Mouse (Mus musculus) midbrain, embryonic 15.5 days (tissue): ENCODE measurements around the gene Hist1h2br. TPM values are rescaled to one million over a fixed set of nuclear protein-coding genes. Genes with fewer than 3 reads are reported as not detected.
A peak's percentile ranks its signal among the peaks of the same experiment; 100 is the strongest.
"Not testable (repeated sequence)": the region's sequence is repeated elsewhere in the genome, so short reads cannot be mapped to it uniquely, and the experiment has no call there.

ENCODE experiments used
- ATAC-seq: fragments of 200-750 bp; cut with Nextera tagmentation; replicated peaks from 2 replicates; pipeline ENCODE4 v1.8.0; 2017; ENCODE audit warnings: moderate TSS enrichment
- H3K27ac ChIP-seq: fragments of 300-500 bp; sonication (generic); 2 replicates; pipeline ENCODE4 v1.5.1; 2015; ENCODE audit warnings: mild to moderate bottlenecking, inconsistent platforms
- H3K27me3 ChIP-seq: fragments of 300-500 bp; sonication (generic); replicated peaks from 2 replicates; pipeline ENCODE4 v1.6.1; 2015; ENCODE audit warnings: inconsistent platforms
- H3K36me3 ChIP-seq: fragments of 300-500 bp; sonication (generic); replicated peaks from 2 replicates; pipeline ENCODE4 v1.6.1; 2015; ENCODE audit warnings: inconsistent platforms
- H3K4me1 ChIP-seq: fragments of 300-500 bp; sonication (generic); 2 replicates; pipeline ENCODE4 v1.6.1; 2015; ENCODE audit warnings: inconsistent platforms
- H3K4me2 ChIP-seq: fragments of 300-500 bp; sonication (generic); 2 replicates; pipeline ENCODE4 v1.6.1; 2015; ENCODE audit warnings: inconsistent platforms, mild to moderate bottlenecking, moderate library complexity
- H3K4me3 ChIP-seq: fragments of 300-500 bp; sonication (generic); 2 replicates; pipeline ENCODE4 v1.5.1; 2015; ENCODE audit warnings: mild to moderate bottlenecking, inconsistent platforms
- H3K9ac ChIP-seq: fragments of 300-500 bp; sonication (generic); 2 replicates; pipeline ENCODE4 v1.6.1; 2015; ENCODE audit warnings: mild to moderate bottlenecking, inconsistent platforms
- H3K9me3 ChIP-seq: fragments of 300-500 bp; sonication (generic); 2 replicates; pipeline ENCODE4 v1.6.1; 2016; ENCODE audit warnings: inconsistent platforms
- WGBS: fragments of 180-500 bp; shearing (Covaris S2); methylation state at CpG from one replicate; pipeline ENCODE4 v1.1.7; 2015; ENCODE audit warnings: mixed read lengths; 5-methylcytosine and 5-hydroxymethylcytosine counted together
- polyA plus RNA-seq: library from polyadenylated mRNA; unstranded; fragments of >200 nt; fragmentation: Nextera tagmentation; extraction: Ambion mirVana; gene quantifications from 2 replicates; pipeline ENCODE4 v1.2.1, GENCODE M21; 2015

Hist1h2br gene
- polyA plus RNA-seq, 1 experiment from 2014 or later, result 4.0 TPM

DNA sequence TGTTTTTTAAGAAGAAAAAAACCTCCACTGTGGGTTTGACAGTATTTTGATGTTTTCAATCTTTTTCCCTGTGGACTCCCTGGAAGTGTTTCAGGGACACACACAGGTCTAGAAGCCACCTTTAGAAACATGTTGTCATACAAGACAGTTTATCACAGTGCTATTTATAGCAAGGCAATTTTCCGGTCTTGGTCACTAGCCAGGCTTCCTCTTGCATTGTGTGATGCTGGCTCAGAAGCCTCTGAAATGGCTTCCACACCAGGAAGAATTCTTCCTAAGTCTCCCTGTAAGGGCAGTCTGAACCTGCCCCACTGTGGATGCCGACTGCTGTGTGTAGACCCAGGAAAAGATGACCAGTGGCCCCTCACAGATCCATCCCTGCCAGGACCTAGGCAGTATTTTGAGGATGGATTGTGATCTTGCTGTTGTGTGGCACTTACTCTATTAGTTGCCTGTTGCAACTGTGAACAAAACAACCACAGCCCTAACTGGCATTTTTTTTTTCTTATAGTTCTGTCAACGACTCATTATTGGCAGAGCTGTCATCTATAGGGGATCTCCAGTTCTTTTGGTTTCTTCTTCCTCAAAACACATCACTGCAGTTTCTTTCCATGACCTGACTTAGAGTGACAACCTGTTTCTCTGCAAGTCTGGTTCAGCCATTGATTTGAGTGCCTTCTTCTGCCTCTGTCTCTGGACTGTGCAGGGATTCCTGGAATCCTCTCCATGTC, 18.8 kb downstream of the Hist1h2br start:
- H3K4me2 ChIP-seq, result no peak overlapping the region
- H3K27me3 ChIP-seq, result no peaks in the 10 kb centered on the region
- no peak overlapping the region for H3K4me3 ChIP-seq
- no peak for ATAC-seq
- H3K36me3 ChIP-seq, result no peaks in the 10 kb centered on the region
- H3K27ac ChIP-seq, result no peak overlapping the region
- H3K9ac ChIP-seq, result no peak overlapping the region
- no peaks in the 10 kb centered on the region for H3K9me3 ChIP-seq
- no peaks in the 10 kb centered on the region for H3K4me1 ChIP-seq
- WGBS, result 67% methylated on average over 3 of the region's 3 CpGs

DNA sequence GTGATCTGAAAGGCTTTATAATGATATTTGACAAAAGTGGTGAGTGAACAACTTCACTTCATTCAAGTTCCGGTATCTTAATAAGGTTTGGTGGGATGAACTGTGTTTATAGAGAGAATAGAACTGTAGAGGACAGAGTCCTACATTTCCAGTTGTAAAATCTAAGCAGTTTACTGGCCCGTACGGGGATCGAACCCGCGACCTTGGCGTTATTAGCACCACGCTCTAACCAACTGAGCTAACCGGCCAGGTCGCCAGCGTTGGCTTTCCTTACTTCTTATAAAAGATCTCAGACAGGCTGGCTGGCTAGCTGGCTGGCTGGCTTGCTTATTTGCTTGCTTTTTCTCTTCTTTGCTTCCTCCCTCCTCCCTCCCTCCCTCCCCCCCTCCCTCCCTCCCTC, 21.6 kb downstream of the Hist1h2br start:
- peak; percentile 90 for ATAC-seq
- H3K9ac ChIP-seq, result no peak overlapping the region
- 2% methylated on average over 11 of the region's 11 CpGs for WGBS

DNA sequence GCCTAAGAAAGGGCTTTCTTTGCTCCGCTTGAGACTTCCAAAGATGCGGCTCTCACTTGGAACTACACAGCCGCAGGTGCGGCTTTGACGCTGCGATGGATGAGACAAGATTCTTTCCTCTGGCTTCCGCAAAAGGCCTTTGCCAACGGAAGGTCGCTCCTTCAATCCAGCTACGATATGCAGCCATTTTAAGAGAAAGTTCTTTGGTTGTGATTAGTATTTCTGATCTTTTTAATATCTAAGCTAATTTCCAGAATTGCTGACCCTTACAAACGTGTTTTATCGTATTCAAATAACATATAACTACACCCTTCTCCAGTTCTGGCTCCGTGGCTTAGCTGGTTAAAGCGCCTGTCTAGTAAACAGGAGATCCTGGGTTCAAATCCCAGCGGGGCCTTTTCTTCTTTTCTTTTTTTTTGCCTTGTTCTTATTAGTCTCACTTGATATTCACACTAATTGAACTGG, 22.2 kb downstream of the Hist1h2br start:
- Histone ChIP-seq H3K9ac (peak overlapping the region; percentile 31; the same call in 1 of the 2 replicates), H3K4me1 (no peaks in the 10 kb centered on the region), H3K27ac (peak overlapping the region; percentile 53; the same call in 1 of the 2 replicates), H3K36me3 (no peaks in the 10 kb centered on the region), H3K27me3 (no peaks in the 10 kb centered on the region), H3K9me3 (no peaks in the 10 kb centered on the region), H3K4me2 (peak overlapping the region; percentile 47), H3K4me3 (peak overlapping the region; percentile 43)
- ATAC-seq, result peak; percentile 61; the same call in 1 of the 2 replicates
- WGBS, result 1% methylated on average over 15 of the region's 15 CpGs

More for the DNA sequence above, 21.6 kb downstream of the Hist1h2br start:
- no peaks in the 10 kb centered on the region for H3K36me3 ChIP-seq
- peak overlapping the region; percentile 43 for H3K4me3 ChIP-seq
- no peak overlapping the region for H3K27ac ChIP-seq
- no peaks in the 10 kb centered on the region for H3K27me3 ChIP-seq
- H3K4me2 ChIP-seq, result peak overlapping the region; percentile 47
- H3K9me3 ChIP-seq, result no peaks in the 10 kb centered on the region
- no peaks in the 10 kb centered on the region for H3K4me1 ChIP-seq

DNA sequence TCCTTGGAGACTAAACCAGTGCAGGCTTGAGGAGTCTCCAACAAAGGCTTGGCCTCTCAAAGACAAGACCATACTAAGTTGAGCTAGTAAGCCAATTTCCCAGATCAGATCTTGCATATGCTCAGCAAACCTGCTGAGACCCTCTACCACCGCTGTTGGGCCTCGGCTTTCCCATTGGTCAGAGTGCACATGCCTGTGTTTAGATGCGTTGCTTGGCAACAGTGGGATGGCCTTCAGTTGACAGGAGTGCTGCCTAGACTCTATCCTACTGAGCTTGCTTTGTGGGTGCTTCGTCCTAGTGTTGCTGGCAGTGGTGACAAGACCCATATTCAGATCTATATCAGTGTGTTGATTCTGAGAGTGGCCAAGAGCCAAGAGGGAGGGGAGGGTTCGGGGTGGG, 28.1 kb downstream of the Hist1h2br start:
- Histone ChIP-seq H3K4me1 (no peaks in the 10 kb centered on the region), H3K4me3 (no peak overlapping the region), H3K9me3 (no peaks in the 10 kb centered on the region), H3K27me3 (no peaks in the 10 kb centered on the region), H3K36me3 (no peaks in the 10 kb centered on the region), H3K27ac (no peak overlapping the region), H3K9ac (no peak overlapping the region), H3K4me2 (no peak overlapping the region)
- WGBS, result 15% methylated on average over 5 of the region's 5 CpGs
- no peak for ATAC-seq

DNA sequence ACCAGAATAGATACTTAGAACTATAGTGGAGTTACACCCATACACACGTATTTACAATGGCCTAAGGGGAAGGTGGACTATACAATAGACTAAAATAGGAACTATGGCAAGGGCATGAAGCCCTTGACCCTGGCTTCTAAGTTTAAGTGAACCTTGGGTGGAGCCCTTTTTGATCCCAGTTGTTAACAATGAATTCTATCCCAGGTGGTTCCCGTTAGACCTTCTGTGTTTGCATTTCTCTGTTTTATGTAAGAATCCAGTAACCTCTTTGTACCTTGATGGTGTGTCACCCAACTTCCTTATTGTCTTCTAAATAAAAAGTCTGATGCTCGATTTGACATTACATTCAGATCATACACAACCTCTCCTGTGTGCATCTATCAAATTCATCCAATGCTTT, 32.0 kb downstream of the Hist1h2br start:
- H3K4me1 ChIP-seq, H3K4me3 ChIP-seq, H3K27ac ChIP-seq, H3K4me2 ChIP-seq, H3K9ac ChIP-seq, H3K27me3 ChIP-seq, H3K9me3 ChIP-seq, ATAC-seq, H3K36me3 ChIP-seq: not testable (repeated sequence)
- WGBS, result 81% methylated on average over 3 of the region's 3 CpGs

DNA sequence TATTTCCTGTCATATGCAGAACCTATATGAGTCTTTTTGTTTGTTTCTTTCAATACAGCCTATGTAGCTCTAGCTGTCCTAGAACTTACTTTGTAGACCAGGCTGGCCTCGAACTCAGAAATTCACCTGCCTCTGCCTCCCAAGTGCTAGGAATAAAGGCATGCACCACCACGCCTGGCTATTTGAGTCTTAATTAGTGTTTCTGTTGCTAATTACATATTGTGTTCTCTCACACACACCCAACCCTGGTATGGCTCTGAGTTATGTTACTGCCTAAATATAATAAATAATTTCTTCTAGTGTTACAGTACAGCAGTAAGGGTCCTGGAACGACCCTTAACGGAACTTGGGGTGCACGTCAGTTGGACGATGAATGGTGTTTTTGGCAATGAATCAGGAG, 47.2 kb downstream of the Hist1h2br start:
- no peak overlapping the region for H3K27ac ChIP-seq
- H3K27me3 ChIP-seq, result 0 out of 2 replicates have a peak, but pooled peaks cover 11% of the 10 kb centered on the region
- H3K36me3 ChIP-seq, result no peaks in the 10 kb centered on the region
- no peaks in the 10 kb centered on the region for H3K4me1 ChIP-seq
- no peak overlapping the region for H3K9ac ChIP-seq
- no peaks in the 10 kb centered on the region for H3K9me3 ChIP-seq
- no peak for ATAC-seq
- no peak overlapping the region for H3K4me2 ChIP-seq
- H3K4me3 ChIP-seq, result no peak overlapping the region
- 92% methylated on average over 6 of the region's 6 CpGs for WGBS

DNA sequence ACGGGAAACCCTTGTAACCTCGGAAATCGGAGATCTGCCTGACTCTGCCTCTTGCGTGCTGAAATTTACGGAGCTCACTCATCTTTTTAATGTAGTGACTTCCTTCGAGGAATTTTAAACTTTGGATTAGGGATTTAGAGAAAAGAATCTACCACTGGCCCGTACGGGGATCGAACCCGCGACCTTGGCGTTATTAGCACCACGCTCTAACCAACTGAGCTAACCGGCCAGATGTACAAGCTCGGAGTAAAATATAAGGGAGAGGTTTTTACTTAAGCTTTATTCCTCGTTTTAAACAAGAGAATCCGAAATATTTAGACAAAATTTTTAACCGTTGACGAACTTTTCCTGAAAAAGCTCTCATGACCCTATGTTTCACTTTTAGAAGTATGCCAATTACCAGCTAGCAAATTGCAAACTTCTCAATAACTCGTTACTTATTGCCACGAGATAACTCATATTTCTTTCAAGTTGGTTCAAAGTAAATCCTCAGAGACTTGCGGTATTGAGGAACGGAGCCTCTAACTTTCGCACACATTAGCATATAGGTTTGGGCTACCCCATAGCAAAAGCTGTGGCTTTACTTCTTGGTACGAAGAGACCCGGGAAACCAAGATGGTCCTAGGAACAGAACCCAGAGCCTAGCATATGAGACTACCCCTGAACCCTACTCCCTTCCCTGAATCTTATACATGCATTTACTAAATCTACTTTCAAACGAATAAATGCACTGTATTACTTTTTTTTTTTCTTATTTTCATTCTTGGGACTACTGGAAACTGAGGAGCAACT, 48.5 kb downstream of the Hist1h2br start:
- H3K9ac ChIP-seq, result no peak overlapping the region
- no peak for ATAC-seq

DNA sequence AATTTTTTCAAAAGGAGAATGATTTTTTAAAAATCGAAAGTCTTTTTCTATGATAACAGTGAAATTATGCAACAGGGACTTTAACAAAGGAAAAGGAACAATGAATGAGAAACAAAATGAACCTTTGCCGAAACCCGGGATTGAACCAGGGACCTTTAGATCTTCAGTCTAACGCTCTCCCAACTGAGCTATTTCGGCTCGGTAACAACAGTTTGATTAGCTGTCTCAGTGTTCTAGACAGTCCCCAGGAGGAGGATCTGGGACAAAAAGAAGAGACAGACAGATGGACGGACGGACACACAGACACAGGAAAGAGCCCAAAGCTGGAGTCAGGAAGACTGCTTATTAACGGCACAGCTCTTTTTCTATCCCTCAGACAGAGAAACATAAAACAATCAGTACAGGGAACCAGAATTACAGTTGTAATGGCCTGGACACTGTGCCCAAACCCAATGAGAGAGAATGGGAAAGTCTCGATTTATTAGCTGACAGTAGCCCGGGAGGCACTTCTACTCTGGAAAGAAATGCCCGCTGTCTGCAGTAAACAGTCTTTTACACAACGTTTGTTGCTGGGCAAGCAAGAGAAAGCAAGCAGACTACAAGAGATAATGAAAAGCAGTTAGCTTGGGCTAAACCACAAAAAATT, 49.3 kb downstream of the Hist1h2br start:
- Histone ChIP-seq H3K9me3 (no peaks in the 10 kb centered on the region), H3K36me3 (no peaks in the 10 kb centered on the region), H3K4me3 (peak overlapping the region; percentile 27), H3K27ac (no peak overlapping the region), H3K4me1 (no peaks in the 10 kb centered on the region), H3K9ac (no peak overlapping the region), H3K4me2 (peak overlapping the region; percentile 36), H3K27me3 (0 out of 2 replicates have a peak, but pooled peaks cover 11% of the 10 kb centered on the region)
- WGBS, result 1% methylated on average over 13 of the region's 13 CpGs
- peak; percentile 65; the same call in 1 of the 2 replicates for ATAC-seq

More for the DNA sequence above, 48.5 kb downstream of the Hist1h2br start:
- Histone ChIP-seq H3K27me3 (0 out of 2 replicates have a peak, but pooled peaks cover 11% of the 10 kb centered on the region), H3K36me3 (no peaks in the 10 kb centered on the region), H3K4me1 (no peaks in the 10 kb centered on the region), H3K4me3 (peak overlapping the region; percentile 27), H3K27ac (no peak overlapping the region), H3K4me2 (peak overlapping the region; percentile 36), H3K9me3 (no peaks in the 10 kb centered on the region)
- WGBS, result 2% methylated on average over 27 of the region's 27 CpGs

DNA sequence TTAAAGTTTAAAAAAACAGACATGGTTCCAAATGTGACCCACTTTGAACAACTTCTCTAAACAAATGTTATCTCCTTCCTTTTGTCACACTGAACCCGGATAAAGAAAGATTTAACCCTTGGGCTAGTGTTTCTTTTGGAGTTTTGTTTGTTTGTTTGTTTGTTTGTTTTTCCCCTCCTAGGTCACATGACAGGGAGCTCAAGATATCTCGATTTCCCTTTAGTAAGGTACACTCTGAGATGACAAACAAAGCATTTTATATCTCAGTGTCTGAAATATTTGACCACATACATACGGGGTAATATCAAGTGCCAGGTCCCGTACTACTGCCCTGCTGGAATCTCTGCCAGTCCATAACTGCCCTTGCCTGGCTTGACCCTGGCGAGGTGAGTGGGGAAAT, 49.9 kb downstream of the Hist1h2br start:
- H3K4me2 ChIP-seq, result 0 out of 2 replicates have a peak overlapping the region, but pooled peaks have one; percentile 36
- ATAC-seq, result no peak
- no peak overlapping the region for H3K4me3 ChIP-seq

DNA sequence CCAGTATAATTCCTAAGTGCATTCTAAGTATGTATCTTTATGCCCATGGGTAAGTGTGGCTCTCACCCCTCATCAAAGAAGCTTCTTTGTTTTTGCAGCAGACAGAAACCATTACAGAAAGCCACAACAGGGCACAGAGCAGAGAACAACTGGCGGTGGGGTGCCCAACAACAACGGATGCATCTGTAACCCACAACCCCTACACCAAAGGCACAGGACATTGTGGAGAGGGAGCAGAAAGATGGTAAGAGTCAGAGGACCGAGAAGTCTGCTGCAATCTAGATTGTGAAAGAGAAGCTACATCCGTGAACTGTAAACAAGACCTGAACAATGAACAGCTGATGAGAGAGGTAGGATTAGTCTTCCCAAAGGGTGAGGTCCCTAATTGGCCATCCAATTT, 51.0 kb downstream of the Hist1h2br start:
- Histone ChIP-seq H3K4me3 (no peak overlapping the region), H3K4me1 (no peaks in the 10 kb centered on the region), H3K36me3 (no peaks in the 10 kb centered on the region), H3K4me2 (no peak overlapping the region), H3K9me3 (no peaks in the 10 kb centered on the region), H3K27me3 (0 out of 2 replicates have a peak, but pooled peaks cover 11% of the 10 kb centered on the region), H3K27ac (no peak overlapping the region), H3K9ac (no peak overlapping the region)
- WGBS, result 75% methylated on average over 4 of the region's 4 CpGs
- ATAC-seq, result no peak

More for the DNA sequence above, 49.9 kb downstream of the Hist1h2br start:
- H3K27me3 ChIP-seq, result 0 out of 2 replicates have a peak, but pooled peaks cover 11% of the 10 kb centered on the region
- H3K4me1 ChIP-seq, result no peaks in the 10 kb centered on the region
- WGBS, result 38% methylated on average over 5 of the region's 5 CpGs
- H3K9ac ChIP-seq, result no peak overlapping the region
- no peaks in the 10 kb centered on the region for H3K36me3 ChIP-seq
- H3K9me3 ChIP-seq, result no peaks in the 10 kb centered on the region
- H3K27ac ChIP-seq, result no peak overlapping the region
